Mouse (Mus musculus): ENCODE measurements at regions not wholly inside any gene's neighbourhood (a gene's known extent, or its start where the extent isn't known, plus 50 kb on each side); places are given as distances from the start of the nearest gene placed in this dataset.

DNA sequence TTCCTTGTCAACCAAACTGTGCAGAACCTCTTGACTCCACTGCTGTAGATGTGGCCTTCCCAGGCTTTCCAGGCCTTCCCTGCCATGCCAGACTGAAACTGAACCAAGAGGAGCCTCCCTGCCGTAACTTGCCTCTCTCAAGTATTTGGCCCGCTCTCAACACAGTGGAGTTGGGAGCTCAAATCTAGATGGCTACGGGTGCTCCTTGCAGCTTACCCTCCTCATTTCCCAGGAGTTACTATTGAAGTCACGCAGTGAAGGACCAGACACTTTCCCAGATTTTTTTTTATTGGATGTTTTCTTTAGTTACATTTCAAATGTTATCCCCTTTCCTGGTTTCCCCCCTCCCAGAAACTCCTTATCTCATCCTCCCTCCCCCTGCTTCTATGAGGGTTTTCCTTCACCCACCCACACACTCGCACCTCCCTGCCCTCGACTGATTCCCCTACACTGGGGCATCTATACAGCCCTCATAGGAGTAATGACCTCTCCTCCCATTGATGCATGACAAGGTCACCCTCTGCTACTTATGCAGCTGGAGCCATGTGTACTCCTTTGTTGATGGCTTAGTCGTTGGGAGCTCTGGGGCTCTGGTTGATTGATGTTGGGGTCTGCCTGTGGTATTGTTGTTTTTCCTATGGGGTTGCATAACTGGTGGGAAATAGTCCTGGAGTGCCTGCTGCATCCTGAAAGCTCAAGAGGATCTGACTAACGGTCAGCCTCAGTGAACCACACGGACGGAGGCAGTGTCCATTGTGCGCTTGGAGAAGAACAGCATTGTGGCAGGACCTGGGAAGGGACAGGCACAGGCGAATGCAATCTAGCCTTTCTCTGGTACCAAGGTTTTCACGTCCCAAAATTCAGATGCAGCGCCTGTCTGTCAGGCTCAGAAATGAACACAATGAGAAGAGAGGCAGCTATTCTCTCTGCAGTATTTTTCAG lies 602.5 kb downstream of the Dok5 start:
- no peak for DNase-seq (ENCODE audit: low spot score)

DNA sequence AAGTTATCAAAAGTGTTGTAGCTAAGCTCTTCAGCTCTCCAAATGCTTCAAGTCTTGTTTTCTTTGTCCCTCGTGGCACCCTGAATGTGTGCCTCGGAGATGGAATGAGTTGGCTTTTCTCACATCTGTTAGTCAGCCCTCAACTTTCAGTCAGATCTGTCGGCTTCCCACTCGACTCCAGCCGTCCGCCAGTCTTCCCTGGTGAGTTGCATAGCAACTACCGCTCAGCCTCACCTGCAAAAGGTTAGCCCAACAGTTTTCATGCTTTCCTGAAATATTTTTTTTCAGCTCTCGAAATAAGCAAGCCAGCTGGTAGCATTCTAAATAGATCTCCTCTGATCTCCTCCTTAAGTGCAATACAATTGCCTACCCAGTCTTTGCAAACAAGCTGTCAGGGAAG lies 601.2 kb downstream of the Dok5 start:
- no peak for DNase-seq (ENCODE audit: low spot score)

DNA sequence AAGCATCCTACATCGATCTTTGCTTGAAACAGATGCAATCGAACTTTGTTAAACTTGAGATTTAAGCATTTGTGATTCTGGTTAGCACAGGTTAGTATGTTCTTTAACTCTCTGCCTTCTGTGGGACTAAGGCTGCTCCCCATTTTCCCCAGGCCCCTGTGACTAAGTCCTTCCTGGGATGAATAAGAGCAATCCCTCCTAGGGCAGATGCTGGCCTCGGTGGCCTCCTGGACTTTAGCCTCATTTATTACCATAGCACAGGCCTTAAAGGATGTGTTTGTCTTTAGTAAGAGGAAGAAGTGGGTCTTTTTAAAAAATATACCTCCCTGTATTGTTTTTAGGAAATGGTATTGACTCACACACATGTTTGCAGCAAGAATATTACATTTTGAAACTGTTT lies 599.9 kb downstream of the Dok5 start:
- DNase-seq (ENCODE audit: low spot score), result no peak

DNA sequence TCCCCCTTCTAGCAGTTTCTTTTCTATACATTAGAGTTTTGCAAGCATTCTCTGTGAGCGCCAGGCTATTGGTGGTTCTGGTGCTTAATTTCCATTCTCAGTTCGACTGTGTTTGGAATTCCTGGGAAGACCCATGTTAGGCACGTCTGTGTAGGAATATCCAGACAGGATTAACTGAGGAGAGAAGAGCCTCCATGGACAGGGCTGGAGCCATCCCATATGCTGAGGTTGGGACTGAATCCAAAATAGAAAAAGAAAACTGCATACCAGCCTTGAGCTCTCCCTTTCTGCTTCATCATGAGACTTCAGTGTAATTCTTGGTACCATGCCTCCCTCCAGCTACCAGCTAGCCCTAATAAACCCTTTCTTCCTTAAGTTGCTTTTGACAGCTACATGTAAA lies 595.3 kb downstream of the Dok5 start:
- no peak for DNase-seq (ENCODE audit: low spot score)

DNA sequence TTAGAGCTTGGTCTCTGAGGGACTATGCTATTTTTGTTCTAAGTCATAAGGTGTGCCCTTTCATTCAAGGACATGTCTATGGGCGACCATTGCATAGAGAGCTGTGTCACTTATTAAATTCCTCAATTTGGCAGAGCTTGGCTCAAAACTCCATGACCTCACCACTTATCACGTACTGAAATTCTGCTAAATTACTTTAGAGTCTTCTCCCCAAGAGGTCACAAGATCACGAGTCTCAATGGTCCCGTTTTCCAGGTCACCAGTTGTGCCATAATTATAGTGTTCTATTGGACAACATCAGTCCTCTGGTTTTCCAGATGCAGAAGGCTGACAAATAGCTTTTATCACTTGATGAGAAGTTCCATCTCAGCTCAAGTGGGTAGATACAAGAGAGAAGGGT lies 576.9 kb downstream of the Dok5 start:
- no peak for DNase-seq (ENCODE audit: low spot score)

DNA sequence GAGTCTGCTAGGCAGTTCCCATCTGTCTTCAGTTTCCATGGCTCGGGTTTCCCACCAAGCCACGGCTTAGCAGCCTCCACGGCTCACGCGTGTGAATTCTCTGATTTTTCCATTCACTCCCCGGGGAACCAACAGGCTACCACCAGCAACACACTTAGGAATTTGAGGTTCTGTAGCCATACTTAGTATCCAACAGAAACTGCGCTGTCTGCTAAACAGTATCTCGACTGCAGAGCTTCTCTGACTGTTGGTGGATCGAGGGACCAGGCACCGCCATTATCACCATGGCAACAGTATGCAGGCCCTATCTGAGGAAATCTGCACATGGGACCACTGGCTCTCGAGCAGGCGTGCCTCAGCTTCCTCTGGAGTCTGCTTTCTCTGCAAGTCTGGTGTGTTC lies 574.4 kb downstream of the Dok5 start:
- no peak for DNase-seq (ENCODE audit: low spot score)

DNA sequence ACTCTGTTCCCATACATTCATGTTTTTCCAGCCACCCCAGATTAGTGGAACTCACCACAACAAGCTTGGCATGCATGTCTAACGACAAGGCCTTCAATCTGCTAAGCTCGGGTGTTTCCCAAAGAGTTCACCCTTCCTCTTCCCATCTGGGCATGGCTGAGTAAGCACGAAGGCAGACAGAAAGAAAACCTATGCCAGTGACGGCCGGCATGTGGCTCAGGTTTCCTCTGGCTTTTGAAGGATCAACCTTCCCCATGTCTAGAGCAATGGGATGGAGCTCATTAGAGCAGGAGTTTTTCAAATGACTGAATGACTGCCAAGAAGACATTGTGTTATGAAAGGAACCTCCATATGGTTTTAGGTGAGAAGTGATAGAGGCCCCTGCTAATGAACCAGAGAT lies 566.9 kb downstream of the Dok5 start:
- no peak for DNase-seq (ENCODE audit: low spot score)

DNA sequence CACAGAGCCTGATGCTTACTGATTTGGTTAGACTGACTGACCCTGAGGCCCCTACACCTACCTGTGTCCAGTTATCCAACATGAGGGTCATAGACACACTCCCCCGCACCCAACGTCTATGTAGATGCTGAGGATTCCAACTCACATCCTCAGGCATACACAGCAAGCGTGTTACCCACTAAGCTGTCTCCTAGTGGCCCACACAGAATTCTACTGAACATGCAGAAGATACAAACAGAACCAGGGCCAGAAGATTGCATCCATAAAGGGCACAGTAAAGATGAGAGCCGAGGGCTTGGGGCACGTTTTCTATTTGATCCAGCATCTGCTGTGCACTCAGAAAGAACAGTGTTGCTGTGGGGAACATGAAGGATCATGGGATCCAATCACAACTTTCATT lies 564.0 kb downstream of the Dok5 start:
- no peak for DNase-seq (ENCODE audit: low spot score)

DNA sequence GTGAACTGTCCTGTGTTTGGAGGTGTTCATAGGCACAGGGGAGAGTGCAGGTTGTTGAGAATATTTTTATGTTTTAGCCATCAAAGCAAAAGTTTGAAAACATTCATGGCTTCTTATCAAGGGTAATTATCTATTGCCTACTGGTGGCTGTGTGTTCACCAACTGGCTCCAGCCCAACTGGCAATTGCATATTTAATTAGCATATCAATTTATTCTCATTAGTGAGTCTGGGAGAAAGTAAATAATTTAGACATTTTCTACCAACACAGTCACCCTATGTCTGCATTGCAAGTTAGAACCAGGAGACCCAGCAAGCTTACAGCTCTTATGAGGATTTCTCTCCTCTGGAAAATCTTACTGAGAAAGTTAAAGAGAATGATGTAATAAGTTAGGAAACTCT lies 561.0 kb downstream of the Dok5 start:
- DNase-seq (ENCODE audit: low spot score), result no peak

DNA sequence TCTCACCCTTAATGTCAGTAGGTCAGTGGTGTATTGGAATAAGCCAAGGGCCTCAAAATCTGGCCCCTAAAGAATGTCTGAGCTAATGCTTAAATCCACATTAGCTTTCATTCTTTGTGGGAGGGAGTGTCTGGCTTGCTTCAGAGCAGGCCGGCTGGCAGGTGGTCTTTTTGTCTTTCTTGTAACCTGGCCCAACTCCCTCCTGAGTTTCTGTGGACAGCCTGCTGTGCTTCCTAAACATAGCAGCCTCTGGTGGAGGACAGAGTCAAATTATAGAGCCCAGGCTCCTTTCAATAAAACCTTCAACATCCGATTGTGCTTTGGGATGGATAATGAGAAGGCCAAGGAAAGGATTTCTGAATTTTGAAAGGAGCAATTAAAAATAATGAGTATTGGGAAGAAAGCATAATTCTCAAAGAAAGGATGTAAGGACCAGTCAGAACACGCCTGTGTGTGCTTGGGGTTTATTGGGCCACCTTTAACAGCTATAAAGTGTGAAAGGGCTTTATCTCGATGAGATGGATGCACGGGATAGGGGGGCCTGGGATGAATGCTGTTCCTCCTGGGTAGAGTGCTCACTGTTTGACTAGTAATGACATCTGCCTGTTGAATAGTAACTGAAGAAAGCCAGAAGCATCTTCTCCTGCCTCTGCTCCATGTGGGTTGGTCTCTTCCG lies 554.2 kb downstream of the Dok5 start:
- DNase-seq (ENCODE audit: low spot score), result no peak

DNA sequence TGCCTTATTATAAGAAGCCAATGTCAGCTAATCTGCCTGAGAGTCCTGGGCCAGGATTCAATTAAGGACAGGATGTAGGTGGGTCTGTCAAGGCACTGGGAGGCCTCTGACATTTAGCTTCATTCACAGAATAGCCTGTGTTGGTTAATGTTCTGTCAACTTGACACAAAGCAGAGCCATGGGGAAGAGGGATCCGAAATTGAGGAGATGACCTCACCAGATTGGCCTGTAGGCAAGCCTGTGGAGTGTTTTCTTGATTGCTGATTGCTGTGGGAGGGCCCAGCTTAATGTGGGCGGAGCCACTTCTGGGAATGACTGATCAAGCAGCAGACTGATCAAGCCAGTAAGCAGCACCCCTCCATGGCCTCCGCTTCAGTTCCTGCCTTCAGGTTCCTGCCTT lies 548.5 kb downstream of the Dok5 start:
- DNase-seq (ENCODE audit: low spot score), result no peak

DNA sequence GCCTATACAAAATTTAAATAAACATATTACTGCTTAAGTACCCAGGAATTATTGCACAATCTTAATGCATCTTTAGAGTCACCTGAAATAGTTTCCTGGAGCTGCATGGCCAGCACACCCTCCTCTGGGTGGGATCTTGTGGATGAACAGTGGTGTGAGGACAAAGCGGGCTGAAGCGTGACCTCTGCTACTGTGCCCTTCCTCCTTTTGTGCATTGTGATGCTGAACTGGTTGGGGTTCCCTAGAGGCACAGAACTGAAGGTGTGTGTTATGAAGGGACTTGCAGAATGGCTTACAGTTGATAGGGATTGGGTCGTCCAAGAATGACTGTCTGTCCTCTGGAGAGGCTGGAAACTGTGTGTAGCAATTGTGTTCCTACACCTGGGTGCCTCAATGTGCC lies 547.7 kb downstream of the Dok5 start:
- no peak for DNase-seq (ENCODE audit: low spot score)

DNA sequence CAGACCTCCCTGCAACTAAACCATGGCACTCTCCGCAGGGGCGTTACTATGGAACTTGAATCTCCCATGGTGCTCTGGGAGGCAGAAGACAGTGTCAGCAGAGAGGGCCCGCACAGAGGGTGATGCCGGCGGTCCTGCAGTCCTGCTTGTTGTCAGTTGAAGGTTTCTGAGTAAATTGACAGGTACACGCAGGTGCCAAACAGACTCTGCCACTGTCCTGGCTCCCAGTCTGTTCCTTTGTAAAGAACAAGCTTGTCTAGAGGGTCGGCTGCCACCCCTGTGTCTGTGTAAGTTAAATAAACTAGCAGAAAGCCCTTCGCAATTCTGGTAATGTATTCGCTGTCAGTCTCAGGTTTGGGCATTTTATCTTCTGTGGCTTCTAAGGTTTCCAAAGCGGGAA lies 521.6 kb downstream of the Dok5 start:
- no peak for DNase-seq (ENCODE audit: low spot score)

DNA sequence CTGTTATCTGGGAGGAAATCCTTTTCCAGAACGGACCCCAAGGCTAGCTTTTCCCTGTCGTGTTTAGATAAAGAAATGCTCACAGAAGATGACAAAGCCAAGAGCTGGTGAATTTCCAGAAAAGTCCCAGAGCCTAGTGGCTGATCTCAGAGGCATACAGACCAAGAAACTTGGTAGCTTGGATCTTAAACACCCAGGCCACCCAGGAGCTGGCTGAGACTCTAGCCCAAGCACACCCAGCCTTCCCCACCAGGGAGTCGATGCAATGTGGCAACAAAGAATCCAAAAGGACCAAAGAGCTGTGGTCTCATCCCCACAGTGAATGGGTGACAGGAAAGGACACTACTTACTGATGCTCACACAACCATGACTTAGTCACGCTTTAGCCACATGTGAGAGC lies 513.8 kb downstream of the Dok5 start:
- DNase-seq (ENCODE audit: low spot score), result no peak

DNA sequence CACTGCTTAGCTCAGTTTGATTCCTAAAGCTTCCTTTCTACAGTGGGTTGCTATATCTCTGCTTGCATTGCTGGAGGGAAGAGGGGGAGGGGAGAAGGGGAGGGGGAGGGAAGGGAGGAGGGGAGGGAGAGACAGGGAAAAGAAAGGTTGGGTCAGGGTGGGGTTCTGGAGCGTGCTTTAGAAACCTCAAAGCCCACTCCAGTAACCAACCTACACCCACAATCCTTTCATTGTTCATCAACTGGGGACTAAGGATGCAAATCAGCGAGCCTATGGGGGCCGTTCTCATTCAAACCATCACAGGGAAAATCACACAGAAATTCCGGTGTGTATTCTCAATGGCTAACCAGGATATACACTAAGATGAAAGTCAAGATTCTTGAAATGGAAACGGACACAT lies 510.7 kb downstream of the Dok5 start:
- DNase-seq (ENCODE audit: low spot score), result no peak

DNA sequence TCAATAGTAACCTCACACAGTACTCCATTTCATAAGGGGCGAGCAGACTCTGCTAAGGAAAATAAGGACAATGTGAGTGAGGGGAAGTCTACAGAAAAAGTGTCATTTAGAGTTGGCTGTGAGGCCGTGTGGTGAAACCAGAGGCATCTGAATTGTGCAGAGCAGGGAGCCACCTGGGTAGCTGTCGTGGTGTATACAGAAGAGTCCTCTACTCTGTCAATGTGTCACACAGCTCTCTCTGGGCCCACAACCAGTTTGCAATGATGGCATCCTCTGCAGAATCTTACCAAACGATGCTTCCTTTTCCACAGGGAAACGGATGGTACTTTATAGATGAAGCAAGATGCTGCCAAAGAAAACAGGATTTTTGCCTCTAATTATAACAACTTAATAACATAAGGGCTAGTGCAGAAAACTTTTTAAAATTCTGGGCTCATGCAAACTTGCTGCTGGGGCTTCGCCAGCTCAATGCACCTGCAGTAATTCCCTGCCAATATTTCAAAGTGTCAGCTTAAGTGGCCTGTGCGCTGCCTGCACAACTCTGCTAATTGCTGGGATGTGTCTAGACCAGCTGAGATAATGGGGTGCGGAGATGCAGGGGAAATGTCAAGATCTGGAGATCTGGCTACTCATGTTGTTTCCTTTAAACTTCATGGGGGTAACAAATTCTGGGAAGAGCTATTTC lies 505.8 kb downstream of the Dok5 start:
- no peak for DNase-seq (ENCODE audit: low spot score)

DNA sequence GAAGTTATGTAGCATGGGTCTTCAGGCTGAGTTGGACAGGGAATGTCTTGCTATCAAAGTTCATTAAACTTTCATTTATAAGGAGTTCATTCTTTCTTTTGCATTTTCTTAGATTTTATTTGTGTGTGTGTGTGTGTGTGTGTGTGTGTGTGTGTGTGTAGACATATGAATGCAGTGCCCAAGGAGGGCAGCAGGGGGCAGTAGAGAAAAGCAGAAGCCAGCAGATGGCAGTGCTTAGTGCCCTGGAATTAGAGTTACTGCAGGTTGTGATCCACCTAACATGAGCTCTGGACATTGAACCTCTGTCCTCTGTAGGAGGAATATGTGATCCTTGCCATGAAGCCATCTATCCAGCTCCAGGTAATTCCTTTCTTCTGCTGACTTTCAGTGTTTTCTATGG lies 501.2 kb downstream of the Dok5 start:
- DNase-seq (ENCODE audit: low spot score), result no peak

DNA sequence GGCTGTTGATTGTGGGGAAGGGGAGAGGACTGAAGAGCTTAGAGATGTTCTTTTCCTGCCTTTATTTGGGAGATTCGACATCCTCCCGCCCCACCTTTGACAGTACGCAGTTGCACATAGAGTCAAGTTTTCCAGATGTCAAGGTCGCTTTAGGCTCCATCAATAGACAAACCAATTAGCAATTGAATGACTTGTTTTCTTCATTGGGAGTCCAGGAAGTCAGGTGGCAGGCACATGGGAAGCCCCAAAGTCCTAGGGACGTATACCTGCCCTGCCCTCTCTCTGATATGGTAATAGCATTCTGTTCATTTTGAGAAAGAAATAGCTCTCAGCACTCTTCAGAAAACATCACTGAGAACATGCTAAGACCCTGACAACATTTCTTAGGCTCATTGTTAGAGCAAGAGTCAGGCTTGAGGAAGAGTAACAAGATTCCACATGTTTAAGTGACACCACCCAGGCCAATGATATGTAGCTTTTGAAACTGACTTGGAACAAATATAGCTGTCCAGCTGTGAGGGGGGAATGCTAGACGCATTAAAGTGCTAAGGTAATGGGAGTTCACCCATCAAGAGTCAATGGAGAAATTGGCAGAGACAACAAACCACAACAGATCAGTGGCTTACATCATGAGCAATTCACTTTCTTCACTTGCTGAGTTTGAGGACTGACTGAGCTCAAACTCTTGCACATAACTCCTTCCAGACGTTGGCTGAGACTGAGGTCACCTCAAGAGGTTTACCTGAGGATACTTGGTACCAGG lies 499.9 kb downstream of the Dok5 start:
- DNase-seq (ENCODE audit: low spot score), result no peak

DNA sequence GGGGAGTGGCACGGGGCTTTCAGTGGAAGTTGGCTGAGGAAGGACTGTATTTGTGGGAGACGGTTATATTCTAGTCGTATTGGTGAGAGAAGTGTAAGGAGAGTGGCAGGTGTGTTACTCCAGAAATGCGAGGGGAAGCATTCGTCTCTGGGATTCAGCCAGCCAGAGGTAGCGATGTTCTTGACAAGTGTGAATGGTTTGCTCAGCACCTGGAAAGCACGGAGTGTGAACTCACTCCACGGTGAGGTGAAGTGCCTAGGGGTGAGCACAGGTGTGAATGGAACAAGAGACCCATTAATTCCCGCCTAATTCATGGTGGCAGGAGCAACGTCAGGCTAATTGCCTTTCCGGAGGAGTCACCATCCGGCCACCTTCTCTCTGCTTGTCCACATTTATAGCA lies 498.9 kb downstream of the Dok5 start:
- no peak for DNase-seq (ENCODE audit: low spot score)

DNA sequence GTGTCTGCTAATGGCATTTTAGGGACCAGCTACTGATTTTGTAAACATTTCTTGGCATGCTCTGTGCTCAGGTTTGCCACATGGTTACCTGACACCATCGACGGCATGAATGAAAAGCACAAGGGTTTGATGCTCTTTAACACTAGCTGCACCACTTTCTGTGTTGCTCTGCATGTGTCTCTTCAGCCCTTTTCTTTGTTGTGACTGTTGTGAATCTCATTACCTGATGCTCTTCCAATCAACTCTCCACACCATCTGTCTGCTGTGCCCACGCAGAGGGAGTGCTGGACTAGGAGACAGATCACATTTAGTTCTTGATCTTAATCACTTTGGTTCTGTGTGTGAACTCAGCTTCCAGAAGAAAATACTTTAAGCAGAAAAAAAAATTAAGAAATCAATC lies 496.6 kb downstream of the Dok5 start:
- no peak for DNase-seq (ENCODE audit: low spot score)

DNA sequence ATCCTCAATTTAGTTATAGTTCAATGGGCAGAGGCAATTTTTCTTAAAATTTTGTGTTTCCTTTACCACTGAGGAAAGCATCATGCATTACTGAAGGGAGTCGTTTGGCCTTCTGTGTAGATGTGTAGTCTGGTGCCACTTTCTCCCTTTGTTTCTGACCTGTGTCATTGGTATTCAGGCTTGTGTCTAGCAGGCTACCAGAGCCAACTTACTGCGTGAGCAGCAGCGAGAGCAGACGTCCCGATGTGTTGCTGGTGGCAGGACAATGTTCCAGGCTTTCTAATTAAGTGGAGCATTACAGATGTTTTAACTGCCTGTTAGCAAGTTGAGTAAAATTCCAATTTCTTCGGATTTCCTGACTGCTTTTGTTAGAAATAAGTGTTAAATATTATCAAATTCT lies 482.2 kb downstream of the Dok5 start:
- DNase-seq (ENCODE audit: low spot score), result no peak

DNA sequence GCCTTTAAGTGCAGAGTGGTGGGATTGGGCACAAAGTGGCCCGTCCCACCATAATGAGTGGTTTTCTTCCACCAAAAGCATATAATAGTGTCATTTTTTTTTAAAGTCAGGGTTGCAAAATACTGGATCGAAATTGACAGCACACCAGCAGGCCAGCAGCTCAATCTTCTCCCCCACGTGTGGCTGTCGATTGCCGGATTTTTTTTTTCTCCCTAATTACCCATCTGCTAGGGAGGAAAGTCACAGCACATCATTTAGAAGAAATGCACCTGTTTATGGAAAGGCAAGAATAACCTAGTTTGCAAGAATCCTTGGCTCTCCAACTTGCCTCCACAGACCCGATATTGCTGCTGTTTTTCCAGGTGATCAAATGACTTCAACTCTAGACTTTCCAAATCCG lies 464.9 kb downstream of the Dok5 start:
- DNase-seq (ENCODE audit: low spot score), result no peak
